Comparison of ENCODE assay signal across 8 mouse cellular contexts in the genomic region with DNA sequence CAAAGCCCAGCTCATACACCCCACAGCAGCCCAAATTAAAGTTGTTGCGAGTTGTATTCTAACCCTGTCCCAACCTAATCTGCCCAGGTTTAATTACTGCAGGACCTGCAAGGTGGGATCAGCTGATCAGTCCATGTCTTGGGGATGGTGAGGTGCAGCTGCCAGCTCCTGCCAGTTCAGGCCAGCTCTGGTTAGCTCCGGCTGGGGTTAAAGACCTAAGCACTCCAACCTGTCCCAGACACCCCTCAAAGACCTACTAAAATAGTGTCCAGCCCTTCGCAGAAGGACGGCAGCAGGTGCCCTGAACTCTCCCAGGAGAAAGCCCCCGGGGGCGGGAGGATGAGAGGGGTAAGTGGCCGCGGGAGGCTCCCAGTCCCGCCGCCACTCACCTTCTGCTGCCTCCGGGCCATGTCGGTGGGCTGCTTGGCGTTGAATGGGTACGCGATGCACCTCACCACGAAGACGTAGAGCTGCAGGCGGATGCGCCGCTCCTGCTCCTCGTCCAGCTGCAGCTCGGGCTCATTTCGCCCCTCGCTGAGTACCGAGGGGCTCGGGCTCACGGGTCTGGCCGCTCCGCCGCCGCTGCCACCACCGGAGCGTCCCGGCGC. TPM values are rescaled to one million over a fixed set of nuclear protein-coding genes. Genes with fewer than 3 reads are reported as not detected.
DNase-seq lines count a peak whose midpoint lies in the region; ATAC-seq and TF ChIP-seq lines count a peak whose summit lies in the region.

No protein-coding gene starts in this region.

- peak overlapping the region; percentile 90 for H3K4me2 ChIP-seq in forebrain, embryonic 13.5 days
- H3K4me2 ChIP-seq in intestine, postnatal 0 days (replicated peaks; ENCODE audit: low read depth) = peak overlapping the region; percentile 92
- H3K4me2 ChIP-seq in liver, postnatal 0 days (ENCODE audit: low read depth, low read length) = peak overlapping the region; percentile 75
- H3K4me2 ChIP-seq in stomach, postnatal 0 days (replicated peaks; ENCODE audit: low read depth) = peak overlapping the region; percentile 89

- peaks cover 26% of the 10 kb centered on the region for H3K27me3 ChIP-seq in forebrain, embryonic 13.5 days
- peaks cover 13% of the 10 kb centered on the region for H3K27me3 ChIP-seq in intestine, postnatal 0 days (replicated peaks; ENCODE audit: control insufficient read depth, insufficient read depth, low read length)
- peaks cover 21% of the 10 kb centered on the region for H3K27me3 ChIP-seq in liver, postnatal 0 days (ENCODE audit: insufficient read depth, low read length)
- H3K27me3 ChIP-seq in stomach, postnatal 0 days (ENCODE audit: control insufficient read depth, insufficient read depth, low read length) = no peaks in the 10 kb centered on the region; the same call in 1 of the 2 replicates

- peak; percentile 28 for ATAC-seq in forebrain, embryonic 13.5 days
- ATAC-seq in intestine, postnatal 0 days = peak; percentile 57
- peak; percentile 21; the same call in 1 of the 2 replicates for ATAC-seq in liver, postnatal 0 days
- ATAC-seq in stomach, postnatal 0 days (ENCODE audit: low FRiP score, low TSS enrichment) = peak; percentile 67

- no peak for TF ChIP-seq CTCF in intestine, postnatal 0 days (IDR thresholded peaks at IDR 0.05; ENCODE audit: low read depth)
- TF ChIP-seq CTCF in liver, postnatal 0 days (IDR thresholded peaks at IDR 0.05; ENCODE audit: low read depth) = no peak
- no peak for TF ChIP-seq CTCF in stomach, postnatal 0 days (IDR thresholded peaks at IDR 0.05; ENCODE audit: low read depth)

- H3K27ac ChIP-seq in forebrain, embryonic 13.5 days = no peak overlapping the region; the same call in 1 of the 2 replicates
- H3K27ac ChIP-seq in intestine, postnatal 0 days (ENCODE audit: low read depth, low read length) = no peak overlapping the region
- H3K27ac ChIP-seq in liver, postnatal 0 days (ENCODE audit: low read depth) = no peak overlapping the region
- peak overlapping the region; percentile 80 for H3K27ac ChIP-seq in stomach, postnatal 0 days (replicated peaks)

- peak overlapping the region; percentile 66 for H3K4me3 ChIP-seq in forebrain, embryonic 13.5 days
- H3K4me3 ChIP-seq in intestine, postnatal 0 days (ENCODE audit: low read depth, low read length) = peak overlapping the region; percentile 68
- H3K4me3 ChIP-seq in liver, postnatal 0 days (ENCODE audit: low read depth, low read length) = peak overlapping the region; percentile 61
- H3K4me3 ChIP-seq in stomach, postnatal 0 days (ENCODE audit: low read depth, low read length) = peak overlapping the region; percentile 79

- peak overlapping the region; percentile 69 for H3K9ac ChIP-seq in forebrain, embryonic 13.5 days
- peak overlapping the region; percentile 62 for H3K9ac ChIP-seq in intestine, postnatal 0 days (ENCODE audit: low read depth, low read length)
- peak overlapping the region; percentile 54 for H3K9ac ChIP-seq in liver, postnatal 0 days (replicated peaks)
- H3K9ac ChIP-seq in stomach, postnatal 0 days (ENCODE audit: low read length) = peak overlapping the region; percentile 78

- no peaks in the 10 kb centered on the region for H3K9me3 ChIP-seq in forebrain, embryonic 13.5 days (replicated peaks)
- no peaks in the 10 kb centered on the region for H3K9me3 ChIP-seq in intestine, postnatal 0 days (ENCODE audit: control insufficient read depth)
- H3K9me3 ChIP-seq in liver, postnatal 0 days (ENCODE audit: low read length) = no peaks in the 10 kb centered on the region
- no peaks in the 10 kb centered on the region for H3K9me3 ChIP-seq in stomach, postnatal 0 days (ENCODE audit: control insufficient read depth, low read length)

- peak; percentile 19 to 31 for DNase-seq in left cerebral cortex, postnatal 36 days (ENCODE audit: low spot score in 2 of 2)
- DNase-seq in left cerebral cortex, adult 9 months (ENCODE audit: low spot score in 2 of 2) = no peak
- DNase-seq in cerebellum, adult 11 months = peak; percentile 47
- peak; percentile 15 for DNase-seq in liver, postnatal 0 days
- DNase-seq in stomach, postnatal 0 days (ENCODE audit: low spot score) = peak; percentile 47
- DNase-seq in MN1 (ENCODE audit: low spot score) = no peak

- WGBS in forebrain, embryonic 13.5 days = 1% methylated on average over 35 of the region's 35 CpGs
- 3% methylated on average over 24 of the region's 35 CpGs for WGBS in intestine, postnatal 0 days
- 2% methylated on average over 28 of the region's 35 CpGs for WGBS in liver, postnatal 0 days (ENCODE audit: insufficient replicate concordance)
- 4% methylated on average over 20 of the region's 35 CpGs for WGBS in stomach, postnatal 0 days

- no peaks in the 10 kb centered on the region for H3K36me3 ChIP-seq in forebrain, embryonic 13.5 days (ENCODE audit: poor library complexity, severe bottlenecking)
- H3K36me3 ChIP-seq in intestine, postnatal 0 days (ENCODE audit: control insufficient read depth, insufficient read depth) = no peaks in the 10 kb centered on the region
- no peaks in the 10 kb centered on the region for H3K36me3 ChIP-seq in liver, postnatal 0 days (replicated peaks; ENCODE audit: insufficient read depth, low read length)
- H3K36me3 ChIP-seq in stomach, postnatal 0 days (ENCODE audit: control insufficient read depth, insufficient read depth, low read length) = no peaks in the 10 kb centered on the region

- TF ChIP-seq EP300 in liver, postnatal 0 days (IDR thresholded peaks at IDR 0.05; ENCODE audit: low read depth) = no peak
- TF ChIP-seq EP300 in stomach, postnatal 0 days (optimal IDR thresholded peaks at IDR 0.05) = no peak

- intact Hi-C loops in left cerebral cortex, postnatal 36 days (cut with DNase I) = no loop called here

- peaks cover 12% of the 10 kb centered on the region for H3K4me1 ChIP-seq in forebrain, embryonic 13.5 days
- no peaks in the 10 kb centered on the region for H3K4me1 ChIP-seq in intestine, postnatal 0 days (replicated peaks; ENCODE audit: control insufficient read depth, insufficient read depth, low read length)
- H3K4me1 ChIP-seq in liver, postnatal 0 days (ENCODE audit: insufficient read depth) = peaks cover 5% of the 10 kb centered on the region; the same call in 1 of the 2 replicates
- H3K4me1 ChIP-seq in stomach, postnatal 0 days (replicated peaks; ENCODE audit: control insufficient read depth, insufficient read depth) = no peaks in the 10 kb centered on the region

RNA-seq across cellular contexts. Expression of gene Cadps2, which starts 0.7 kb away (rescaled TPM):
- total RNA-seq in left cerebral cortex, postnatal 36 days (2021) = 10 to 100 TPM; 79.3 to 97.3 TPM
- polyA plus RNA-seq in forebrain, embryonic 13.5 days (2015; fragmentation: Nextera tagmentation; extraction: Ambion mirVana) = 3.2 and 4.9 TPM in 2 replicates
- 1.3 and 1.6 TPM in 2 replicates for polyA plus RNA-seq in intestine, postnatal 0 days (2015; fragmentation: Nextera tagmentation; extraction: Ambion mirVana)
- polyA plus RNA-seq in liver, postnatal 0 days (2015; fragmentation: Nextera tagmentation; extraction: Ambion mirVana) = 0.13 and 0.18 TPM in 2 replicates
- polyA plus RNA-seq in stomach, postnatal 0 days (2015; fragmentation: Nextera tagmentation; extraction: Ambion mirVana) = 4.8 and 5.1 TPM in 2 replicates

Comparison
In these comparisons a context has a peak if more than half of its experiments do, and no peak if none do; other contexts are left out.
1. DNase-seq: peak in left cerebral cortex, postnatal 36 days (2 of 2), cerebellum, adult 11 months (single experiment), liver, postnatal 0 days (single experiment) and stomach, postnatal 0 days (single experiment); none in left cerebral cortex, adult 9 months (0 of 2) and MN1 (single experiment).
2. Peak in every context shown above with its lines, with median percentiles within 50 percentile points of each other: ATAC-seq, H3K4me2 ChIP-seq, H3K4me3 ChIP-seq and H3K9ac ChIP-seq.